ENCODE assay signal across 8 mouse cellular contexts in the genomic region with DNA sequence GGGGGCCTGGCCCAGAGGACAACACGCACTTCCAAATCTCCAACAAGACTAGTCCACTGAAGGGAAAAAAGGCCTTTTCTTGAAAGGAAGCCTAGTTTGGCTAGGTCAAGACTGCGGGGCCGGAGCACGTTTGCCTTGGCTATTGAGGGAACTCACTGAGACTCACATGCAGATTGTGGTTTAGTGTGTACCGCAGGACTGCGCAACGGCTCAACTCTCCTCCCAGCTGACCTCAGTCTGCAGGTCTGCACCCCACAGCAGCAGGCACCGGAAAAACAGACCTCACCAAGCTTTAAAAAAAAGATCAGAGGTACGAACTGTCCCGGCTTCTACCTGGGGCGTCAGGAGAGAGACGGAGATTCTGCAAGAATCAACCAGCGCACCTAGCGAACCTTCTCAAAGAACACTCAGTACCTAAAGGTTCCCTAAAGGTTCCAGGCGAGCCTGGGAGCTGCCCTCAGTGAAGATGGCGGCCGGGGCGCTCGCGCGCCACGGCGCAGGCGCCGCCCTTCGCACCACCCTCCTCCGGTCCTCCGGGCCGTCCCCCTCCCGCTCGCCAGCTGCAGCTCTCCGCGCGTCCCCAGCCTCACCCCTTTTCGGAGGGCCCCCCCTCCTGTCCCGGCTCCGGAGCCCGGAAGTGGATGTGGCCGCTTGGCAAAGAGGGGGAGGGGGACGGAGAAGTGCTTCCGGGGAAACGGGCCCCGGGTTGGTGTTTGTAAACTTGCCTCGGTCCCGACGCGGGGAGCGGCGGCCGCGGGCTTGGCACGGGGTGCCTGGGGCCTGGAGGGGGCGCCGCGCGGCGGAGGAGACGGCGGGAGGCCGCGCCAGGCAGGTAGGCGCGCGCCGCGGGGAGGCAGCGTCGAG. TPM values are rescaled to one million over a fixed set of nuclear protein-coding genes. Genes with fewer than 3 reads are reported as not detected.
DNase-seq lines count a peak whose midpoint lies in the region; ATAC-seq and TF ChIP-seq lines count a peak whose summit lies in the region.

A gene (plus strand): TSS at position 279 of the 864 bp plus-strand sequence.

- peaks cover 24% of the 10 kb centered on the region for H3K4me1 ChIP-seq in hindbrain, postnatal 0 days (ENCODE audit: insufficient read depth, low read length)

- WGBS in hindbrain, postnatal 0 days: under 1% methylated on average over 48 of the region's 68 CpGs

- peak within 1 kb of the TSS; percentile 92 for H3K9ac ChIP-seq in hindbrain, postnatal 0 days (replicated peaks; ENCODE audit: low read length)

- DNase-seq in WW6 (ENCODE audit: low read depth, low spot score): peak; percentile 88
- peak; percentile 92 to 96 for DNase-seq in cerebellum, postnatal 4 days (ENCODE audit: low spot score in 2 of 2)
- peak; percentile 99 for DNase-seq in gastrocnemius, adult 2 months
- peak; percentile 97 for DNase-seq in hindbrain, postnatal 0 days (ENCODE audit: low spot score)
- peak; percentile 93 to 96 for DNase-seq in left cerebral cortex, adult 2 months (ENCODE audit: extremely low spot score in 1 of 2, low spot score in 2 of 2)
- DNase-seq in right cerebral cortex, adult 2 months (ENCODE audit: low spot score in 2 of 2): peak; percentile 91 to 93
- DNase-seq in urinary bladder, postnatal 14 days (ENCODE audit: low spot score): peak; percentile 97

- peak within 1 kb of the TSS; percentile 65 for H3K4me2 ChIP-seq in hindbrain, postnatal 0 days (ENCODE audit: low read depth, low read length)

- peak within 1 kb of the TSS; percentile 98 for H3K27ac ChIP-seq in gastrocnemius, adult 2 months
- peak within 1 kb of the TSS; percentile 100 for H3K27ac ChIP-seq in hindbrain, postnatal 0 days
- peak within 1 kb of the TSS; percentile 98 for H3K27ac ChIP-seq in left cerebral cortex, adult 2 months

- peak; percentile 96 for ATAC-seq in hindbrain, postnatal 0 days
- peak; percentile 89 for ATAC-seq in megakaryocyte, adult 5-6 weeks (ENCODE audit: poor library complexity, severe bottlenecking)

- TF ChIP-seq CTCF in gastrocnemius, adult 2 months (IDR thresholded peaks at IDR 0.05): no peak
- no peak for TF ChIP-seq CTCF in hindbrain, postnatal 0 days (IDR thresholded peaks at IDR 0.05; ENCODE audit: low read depth)
- no peak; the same call in 1 of the 2 replicates for TF ChIP-seq CTCF in left cerebral cortex, adult 2 months (IDR thresholded peaks at IDR 0.05)

- H3K36me3 ChIP-seq in hindbrain, postnatal 0 days (ENCODE audit: insufficient read depth, low read length): peaks cover 8% of the 10 kb centered on the region; the same call in 1 of the 2 replicates

- H3K27me3 ChIP-seq in hindbrain, postnatal 0 days (ENCODE audit: insufficient read depth, low read length): no peaks in the 10 kb centered on the region

- intact Hi-C loops in gastrocnemius, adult 2 months (cut with DNase I): no loop called here
- intact Hi-C loops in left cerebral cortex, adult 2 months (cut with DNase I): no loop called here

- no peaks in the 10 kb centered on the region for H3K9me3 ChIP-seq in hindbrain, postnatal 0 days (ENCODE audit: low read length)

- H3K4me3 ChIP-seq in gastrocnemius, adult 2 months: peak within 1 kb of the TSS; percentile 94
- peak within 1 kb of the TSS; percentile 91 for H3K4me3 ChIP-seq in hindbrain, postnatal 0 days (ENCODE audit: low read length)
- peak within 1 kb of the TSS; percentile 81 for H3K4me3 ChIP-seq in left cerebral cortex, adult 2 months

RNA-seq across cellular contexts. Expression of the gene that starts here (rescaled TPM):
- total RNA-seq in gastrocnemius, adult 2 months (2021): 10 to 100 TPM; 26.8 to 29.6 TPM
- total RNA-seq in hindbrain, postnatal 0 days (2014; rRNA removed): 49.5 and 61.0 TPM in 2 replicates
- polyA plus RNA-seq in hindbrain, postnatal 0 days (2015; fragmentation: Nextera tagmentation; extraction: Ambion mirVana): 33.8 and 37.7 TPM in 2 replicates
- 10 to 100 TPM; 69.6 to 72.4 TPM for total RNA-seq in left cerebral cortex, adult 2 months (2021)
- total RNA-seq in megakaryocyte, adult 5-6 weeks (2015): 27.7 and 38.0 TPM in 2 replicates
- 39.9 and 48.4 TPM in 2 replicates for total RNA-seq in megakaryocyte, adult 5-6 weeks (2017)

Comparison
In these comparisons a context has a peak if more than half of its experiments do, and no peak if none do; other contexts are left out.
1. Peak in every context shown above with its lines: DNase-seq, ATAC-seq, H3K4me3 ChIP-seq and H3K27ac ChIP-seq.